Mouse (Mus musculus) liver, adult 2 months (tissue): ENCODE measurements around the gene Tfap2d.

Source experiments
- CTCF ChIP-seq: fragments of 200-500 bp; IDR thresholded peaks from 2 replicates; pipeline ENCODE4 v1.5.1; 2011; ENCODE audit warnings: low read depth, low read length, control low read depth
- POLR2A ChIP-seq: fragments of 200-500 bp; IDR thresholded peaks from 2 replicates; pipeline ENCODE4 v1.6.1; 2011; ENCODE audit warnings: low read length, control low read depth; ENCODE audit not compliant: insufficient read depth; ENCODE audit errors: extremely low read depth

DNA sequence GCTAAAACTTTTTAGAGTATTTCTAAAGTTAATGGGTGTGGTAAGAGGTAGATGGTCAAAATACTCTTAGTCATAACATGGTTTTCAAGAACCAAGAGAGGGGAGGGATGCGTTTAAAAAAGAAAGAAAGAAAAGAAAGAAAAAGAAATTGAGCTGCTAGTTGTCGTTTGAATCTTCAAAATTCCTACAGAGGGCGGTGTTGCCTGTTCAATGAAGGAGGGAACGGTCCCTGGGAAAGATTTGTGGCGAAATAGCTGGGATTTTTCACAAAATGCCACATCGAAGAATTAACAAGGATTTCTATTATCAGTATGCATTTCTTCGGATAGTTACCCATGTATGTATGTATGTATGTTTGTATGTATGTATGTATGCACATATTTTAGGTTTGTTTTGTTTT, 103.4 kb downstream of the Tfap2d start:
- 0 out of 2 replicates have a peak, but pooled peaks have one; percentile 12 for TF ChIP-seq CTCF
- no peak for TF ChIP-seq POLR2A
